Mouse (Mus musculus): ENCODE measurements around the gene Ugt1a6a. TPM values are rescaled to one million over a fixed set of nuclear protein-coding genes. Genes with fewer than 3 reads are reported as not detected.

The Ugt1a6a gene
- polyA plus RNA-seq, 1 experiment from 2014 or later: 3.9 TPM

GRCm38 (mm10) chr1:88229566-88229965 is 95.0 kb downstream of the Ugt1a6a start:
- no peaks in the 10 kb centered on the region for H3K36me3 ChIP-seq (ENCODE audit: control insufficient read depth, insufficient read depth, low read length)
- H3K9me3 ChIP-seq (ENCODE audit: control insufficient read depth, low read length): peaks cover 75% of the 10 kb centered on the region
- H3K9ac ChIP-seq (ENCODE audit: low read length): no peak overlapping the region
- no peak overlapping the region for H3K4me2 ChIP-seq (ENCODE audit: low read depth, low read length)
- no peak for ATAC-seq (ENCODE audit: low read depth)
- 74% methylated on average over 3 of the region's 3 CpGs for WGBS
- H3K4me1 ChIP-seq (replicated peaks; ENCODE audit: control insufficient read depth, insufficient read depth, low read length): no peaks in the 10 kb centered on the region
- no peak overlapping the region for H3K4me3 ChIP-seq (ENCODE audit: low read length)
- no peaks in the 10 kb centered on the region for H3K27me3 ChIP-seq (ENCODE audit: control insufficient read depth, insufficient read depth, low read depth, low read length)
- no peak overlapping the region for H3K27ac ChIP-seq (ENCODE audit: low read length)

GRCm38 (mm10) chr1:88229986-88230385 is 95.4 kb downstream of the Ugt1a6a start:
- no peak overlapping the region for H3K4me3 ChIP-seq (ENCODE audit: low read length)
- no peaks in the 10 kb centered on the region for H3K4me1 ChIP-seq (replicated peaks; ENCODE audit: control insufficient read depth, insufficient read depth, low read length)
- 76% methylated on average over 5 of the region's 5 CpGs for WGBS
- no peaks in the 10 kb centered on the region for H3K27me3 ChIP-seq (ENCODE audit: control insufficient read depth, insufficient read depth, low read depth, low read length)
- ATAC-seq (ENCODE audit: low read depth): no peak
- peaks cover 78% of the 10 kb centered on the region for H3K9me3 ChIP-seq (ENCODE audit: control insufficient read depth, low read length)
- no peak overlapping the region for H3K9ac ChIP-seq (ENCODE audit: low read length)
- H3K4me2 ChIP-seq (ENCODE audit: low read depth, low read length): no peak overlapping the region
- no peak overlapping the region for H3K27ac ChIP-seq (ENCODE audit: low read length)
- no peaks in the 10 kb centered on the region for H3K36me3 ChIP-seq (ENCODE audit: control insufficient read depth, insufficient read depth, low read length)

DNA sequence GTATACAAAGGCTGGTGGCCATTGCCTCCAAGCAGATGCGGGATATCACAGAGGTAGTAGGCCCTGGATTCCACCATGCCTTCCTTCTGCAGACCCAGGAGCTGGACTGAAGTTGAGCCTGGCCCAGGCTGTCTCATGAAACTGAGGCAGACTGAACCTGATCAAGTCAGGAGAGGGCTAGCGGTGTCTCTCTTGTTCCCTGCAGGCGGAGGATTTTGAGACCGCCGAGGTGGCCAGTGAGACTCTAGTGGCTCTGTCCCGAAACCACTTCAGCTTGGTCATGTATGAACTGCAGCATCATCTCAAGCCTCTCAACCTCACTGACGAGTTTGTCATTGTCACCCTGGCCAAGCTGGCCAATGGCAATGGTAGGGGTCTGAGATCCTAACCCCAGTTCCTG is 95.8 kb downstream of the Ugt1a6a start:
- no peaks in the 10 kb centered on the region for H3K27me3 ChIP-seq (ENCODE audit: control insufficient read depth, insufficient read depth, low read depth, low read length)
- H3K4me2 ChIP-seq (ENCODE audit: low read depth, low read length): no peak overlapping the region
- H3K36me3 ChIP-seq (ENCODE audit: control insufficient read depth, insufficient read depth, low read length): no peaks in the 10 kb centered on the region
- 71% methylated on average over 7 of the region's 7 CpGs for WGBS
- no peak overlapping the region for H3K4me3 ChIP-seq (ENCODE audit: low read length)
- ATAC-seq (ENCODE audit: low read depth): no peak
- no peaks in the 10 kb centered on the region for H3K4me1 ChIP-seq (replicated peaks; ENCODE audit: control insufficient read depth, insufficient read depth, low read length)
- no peak overlapping the region for H3K27ac ChIP-seq (ENCODE audit: low read length)
- no peak overlapping the region for H3K9ac ChIP-seq (ENCODE audit: low read length)
- H3K9me3 ChIP-seq (ENCODE audit: control insufficient read depth, low read length): peaks cover 80% of the 10 kb centered on the region

- H3K36me3 ChIP-seq (ENCODE audit: control insufficient read depth, insufficient read depth, low read length): no peaks in the 10 kb centered on the region
- no peak overlapping the region for H3K27ac ChIP-seq (ENCODE audit: low read length)
- H3K4me3 ChIP-seq (ENCODE audit: low read length): no peak overlapping the region
- ATAC-seq (ENCODE audit: low read depth): no peak
- peaks cover 80% of the 10 kb centered on the region for H3K9me3 ChIP-seq (ENCODE audit: control insufficient read depth, low read length)
- no peaks in the 10 kb centered on the region for H3K4me1 ChIP-seq (replicated peaks; ENCODE audit: control insufficient read depth, insufficient read depth, low read length)
- WGBS: 70% methylated on average over 6 of the region's 6 CpGs
- no peak overlapping the region for H3K9ac ChIP-seq (ENCODE audit: low read length)
- H3K4me2 ChIP-seq (ENCODE audit: low read depth, low read length): no peak overlapping the region
- H3K27me3 ChIP-seq (ENCODE audit: control insufficient read depth, insufficient read depth, low read depth, low read length): no peaks in the 10 kb centered on the region
Observed at GRCm38 (mm10) chr1:88230981-88231802, 96.6 kb downstream of the Ugt1a6a start.

DNA sequence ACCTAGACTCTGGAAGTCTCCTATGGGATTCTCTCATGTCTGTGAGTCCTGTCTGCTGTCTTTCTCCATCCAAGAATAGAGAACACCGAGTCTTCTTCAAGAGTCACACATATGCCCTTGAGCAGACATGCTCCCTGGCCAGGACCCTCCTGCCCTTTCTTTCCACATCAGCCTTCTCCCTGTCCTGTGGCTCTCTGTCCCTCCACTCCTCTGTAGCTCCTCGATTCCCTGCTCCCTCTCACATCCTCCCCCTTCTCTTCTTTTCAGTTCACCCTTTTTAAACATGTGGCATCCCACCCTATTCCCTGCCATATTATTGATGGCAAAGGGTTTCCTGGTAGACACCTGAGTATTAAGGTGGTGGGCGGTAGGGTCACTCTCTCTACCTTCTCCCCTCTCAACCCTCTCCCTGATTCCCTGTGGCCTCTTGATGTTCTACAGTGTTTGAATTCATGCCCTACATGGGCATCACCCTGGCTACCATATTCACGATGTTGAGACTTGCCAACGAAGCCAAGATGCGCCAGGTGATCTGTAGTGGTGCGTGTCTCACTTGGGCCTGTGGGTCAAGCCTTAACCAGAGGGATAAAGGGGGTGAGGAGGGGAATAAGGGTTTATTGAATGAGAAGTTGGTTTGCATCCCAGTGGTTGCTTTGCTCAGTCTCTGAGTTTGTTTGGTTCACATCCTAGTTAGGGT is 97.3 kb downstream of the Ugt1a6a start:
- no peaks in the 10 kb centered on the region for H3K36me3 ChIP-seq (ENCODE audit: control insufficient read depth, insufficient read depth, low read length)
- H3K9ac ChIP-seq (ENCODE audit: low read length): no peak overlapping the region
- WGBS: 63% methylated on average over 7 of the region's 7 CpGs
- peaks cover 78% of the 10 kb centered on the region for H3K9me3 ChIP-seq (ENCODE audit: control insufficient read depth, low read length)
- no peaks in the 10 kb centered on the region for H3K27me3 ChIP-seq (ENCODE audit: control insufficient read depth, insufficient read depth, low read depth, low read length)
- H3K4me2 ChIP-seq (ENCODE audit: low read depth, low read length): no peak overlapping the region
- H3K4me1 ChIP-seq (replicated peaks; ENCODE audit: control insufficient read depth, insufficient read depth, low read length): no peaks in the 10 kb centered on the region
- H3K27ac ChIP-seq (ENCODE audit: low read length): no peak overlapping the region
- ATAC-seq (ENCODE audit: low read depth): no peak
- H3K4me3 ChIP-seq (ENCODE audit: low read length): no peak overlapping the region

DNA sequence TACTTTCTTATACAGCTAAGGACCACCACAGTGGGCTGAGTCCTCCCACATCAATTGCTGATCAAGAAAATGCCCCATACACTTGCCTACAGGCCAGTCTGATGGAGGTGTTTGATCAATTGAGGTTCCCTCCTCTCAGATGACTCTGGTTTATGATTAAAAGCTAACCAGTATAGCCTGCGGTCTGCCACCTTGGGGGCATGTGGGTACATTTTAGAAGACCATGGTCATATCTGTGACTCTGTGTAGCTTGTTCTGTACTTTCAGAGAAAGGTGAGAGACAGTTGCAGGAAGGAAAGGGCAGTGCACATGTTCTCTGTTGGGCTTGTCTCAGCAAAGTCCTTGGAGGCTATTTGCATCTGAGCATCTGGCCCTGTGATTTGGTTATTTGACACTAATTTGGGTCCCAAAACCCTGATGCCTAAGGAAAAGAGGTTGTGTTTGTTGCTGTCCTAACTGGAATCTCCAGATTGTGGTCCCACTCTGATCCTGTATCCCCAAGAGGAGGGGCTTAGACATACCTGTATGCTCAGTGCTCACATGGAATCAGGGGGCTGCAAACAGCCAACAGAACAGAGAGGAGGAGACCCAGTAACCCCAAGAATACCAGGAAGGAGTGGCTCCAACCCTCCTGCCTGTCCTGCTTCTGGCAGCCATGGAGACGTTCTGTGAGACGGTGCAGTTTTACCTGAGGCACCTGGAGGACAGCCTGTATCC is 98.2 kb downstream of the Ugt1a6a start:
- Histone ChIP-seq H3K27ac (ENCODE audit: low read length) (no peak overlapping the region), H3K36me3 (ENCODE audit: control insufficient read depth, insufficient read depth, low read length) (no peaks in the 10 kb centered on the region), H3K4me1 (replicated peaks; ENCODE audit: control insufficient read depth, insufficient read depth, low read length) (no peaks in the 10 kb centered on the region), H3K4me3 (ENCODE audit: low read length) (no peak overlapping the region), H3K9ac (ENCODE audit: low read length) (no peak overlapping the region), H3K4me2 (ENCODE audit: low read depth, low read length) (no peak overlapping the region), H3K9me3 (ENCODE audit: control insufficient read depth, low read length) (peaks cover 84% of the 10 kb centered on the region), H3K27me3 (ENCODE audit: control insufficient read depth, insufficient read depth, low read depth, low read length) (no peaks in the 10 kb centered on the region)
- no peak for ATAC-seq (ENCODE audit: low read depth)
- WGBS: 52% methylated on average over 3 of the region's 3 CpGs

DNA sequence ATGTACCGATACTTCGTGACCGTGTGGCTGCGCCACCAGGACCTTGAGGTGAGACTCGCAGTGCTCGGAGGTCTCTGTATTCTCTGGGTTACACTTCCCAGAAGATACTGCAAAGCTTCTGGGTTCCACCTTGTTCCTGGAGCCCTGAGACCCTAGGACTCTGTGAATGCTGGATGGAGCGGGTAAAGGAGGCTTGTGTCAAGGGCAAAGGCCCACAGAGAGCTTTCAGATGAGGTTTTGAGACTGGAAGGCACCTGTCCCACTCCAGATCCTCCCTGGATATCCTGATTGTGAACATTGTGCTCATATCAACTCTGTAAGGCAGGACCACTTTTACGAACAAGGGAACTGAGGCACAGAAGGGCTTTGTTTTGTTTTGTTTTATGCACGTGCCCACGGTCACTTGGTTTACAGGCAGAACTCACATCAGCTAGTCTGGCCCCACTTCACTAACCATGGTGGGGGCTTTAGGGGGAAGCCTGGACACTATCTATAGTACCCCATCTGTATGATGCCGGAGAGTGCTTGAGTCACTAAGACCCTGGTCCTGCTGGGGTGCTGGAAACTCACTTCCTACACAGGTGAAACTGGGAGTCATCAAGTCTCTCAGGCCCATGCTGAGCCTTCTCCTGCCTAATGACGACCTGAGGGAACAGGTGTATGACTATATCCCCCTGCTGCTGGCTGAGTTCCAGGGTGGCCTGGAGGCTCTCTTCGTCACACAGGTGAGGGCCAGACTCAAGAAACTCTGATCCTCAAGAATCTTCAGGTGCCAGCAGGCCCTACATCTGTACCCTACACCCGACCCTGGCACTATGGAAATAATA is 99.0 kb downstream of the Ugt1a6a start:
- Histone ChIP-seq H3K36me3 (ENCODE audit: control insufficient read depth, insufficient read depth, low read length) (no peaks in the 10 kb centered on the region), H3K27ac (ENCODE audit: low read length) (no peak overlapping the region), H3K9me3 (ENCODE audit: control insufficient read depth, low read length) (peaks cover 84% of the 10 kb centered on the region), H3K4me1 (replicated peaks; ENCODE audit: control insufficient read depth, insufficient read depth, low read length) (no peaks in the 10 kb centered on the region), H3K9ac (ENCODE audit: low read length) (no peak overlapping the region), H3K4me3 (ENCODE audit: low read length) (no peak overlapping the region), H3K27me3 (ENCODE audit: control insufficient read depth, insufficient read depth, low read depth, low read length) (no peaks in the 10 kb centered on the region), H3K4me2 (ENCODE audit: low read depth, low read length) (no peak overlapping the region)
- WGBS: 64% methylated on average over 14 of the region's 14 CpGs
- no peak for ATAC-seq (ENCODE audit: low read depth)

- peaks cover 90% of the 10 kb centered on the region for H3K9me3 ChIP-seq (ENCODE audit: control insufficient read depth, low read length)
- no peak overlapping the region for H3K9ac ChIP-seq (ENCODE audit: low read length)
- H3K27me3 ChIP-seq (ENCODE audit: control insufficient read depth, insufficient read depth, low read depth, low read length): no peaks in the 10 kb centered on the region
- no peak overlapping the region for H3K4me3 ChIP-seq (ENCODE audit: low read length)
- 54% methylated on average over 4 of the region's 4 CpGs for WGBS
- no peak overlapping the region for H3K4me2 ChIP-seq (ENCODE audit: low read depth, low read length)
- no peaks in the 10 kb centered on the region for H3K36me3 ChIP-seq (ENCODE audit: control insufficient read depth, insufficient read depth, low read length)
- ATAC-seq (ENCODE audit: low read depth): no peak
- no peak overlapping the region for H3K27ac ChIP-seq (ENCODE audit: low read length)
- H3K4me1 ChIP-seq (replicated peaks; ENCODE audit: control insufficient read depth, insufficient read depth, low read length): no peaks in the 10 kb centered on the region
Observed at GRCm38 (mm10) chr1:88234248-88234610, 99.6 kb downstream of the Ugt1a6a start.
